In genomic region chr3:27862821-27863740, GRCm38 (mm10) we compare ENCODE assay signal across 9 mouse cellular contexts. TPM values are rescaled to one million over a fixed set of nuclear protein-coding genes. Genes with fewer than 3 reads are reported as not detected.
DNase-seq lines count a peak whose midpoint lies in the region; ATAC-seq lines count a peak whose summit lies in the region.
"Had no signal": no experiment of that assay in that cellular context is flagged by ENCODE, and none has a peak within 500 bp of the region (broad histone marks: within the 10 kb centered on the region; RNA-seq: fewer than 3 reads in every experiment).

No protein-coding gene starts in this region.

- DNase-seq in Muller cell, postnatal 12 days (ENCODE audit: inconsistent ontology term) = peak; percentile 94
- DNase-seq in cerebellum, postnatal 25 days = peak; percentile 35 to 41
- DNase-seq in frontal cortex, postnatal 36 days (ENCODE audit: low spot score in 2 of 2) = peak; percentile 52 to 75
- DNase-seq in layer of hippocampus, postnatal 14 days (ENCODE audit: low spot score in 2 of 2) = peak; percentile 56 to 76
- DNase-seq in retina, embryonic 14.5 days (ENCODE audit: low spot score) = peak; percentile 79
- DNase-seq in T-cell, adult 2 months (ENCODE audit: low spot score) = no peak

- no peaks in the 10 kb centered on the region for H3K36me3 ChIP-seq in hindbrain, embryonic 13.5 days
- H3K36me3 ChIP-seq in lung, embryonic 16.5 days (ENCODE audit: control insufficient read depth, insufficient read depth, low read length) = no peaks in the 10 kb centered on the region

- no peaks in the 10 kb centered on the region for H3K27me3 ChIP-seq in hindbrain, embryonic 13.5 days
- no peaks in the 10 kb centered on the region for H3K27me3 ChIP-seq in lung, embryonic 16.5 days (ENCODE audit: control insufficient read depth, insufficient read depth, low read depth, low read length)

- H3K4me3 ChIP-seq in hindbrain, embryonic 13.5 days = peak overlapping the region; percentile 30
- H3K4me3 ChIP-seq in lung, embryonic 16.5 days (ENCODE audit: low read length) = peak overlapping the region; percentile 33

- WGBS in hindbrain, embryonic 13.5 days = 11% methylated on average over 16 of the region's 16 CpGs
- 3% methylated on average over 16 of the region's 16 CpGs for WGBS in lung, embryonic 16.5 days

- no peaks in the 10 kb centered on the region for H3K9me3 ChIP-seq in hindbrain, embryonic 13.5 days
- H3K9me3 ChIP-seq in lung, embryonic 16.5 days (ENCODE audit: control insufficient read depth, low read length) = no peaks in the 10 kb centered on the region

- H3K27ac ChIP-seq in hindbrain, embryonic 13.5 days = peak overlapping the region; percentile 73
- peak overlapping the region; percentile 95 for H3K27ac ChIP-seq in lung, embryonic 16.5 days (ENCODE audit: low read length)

- ATAC-seq in hindbrain, embryonic 13.5 days (ENCODE audit: low FRiP score) = peak; percentile 88
- peak; percentile 90 for ATAC-seq in lung, embryonic 16.5 days (ENCODE audit: low read depth)

- peak overlapping the region; percentile 53 for H3K4me2 ChIP-seq in hindbrain, embryonic 13.5 days
- peak overlapping the region; percentile 46 for H3K4me2 ChIP-seq in lung, embryonic 16.5 days (ENCODE audit: low read depth, low read length)

- H3K4me1 ChIP-seq in hindbrain, embryonic 13.5 days (replicated peaks) = peaks cover 35% of the 10 kb centered on the region
- peaks cover 49% of the 10 kb centered on the region for H3K4me1 ChIP-seq in lung, embryonic 16.5 days (replicated peaks; ENCODE audit: control insufficient read depth, insufficient read depth, low read length)

- H3K9ac ChIP-seq in hindbrain, embryonic 13.5 days = peak overlapping the region; percentile 31
- H3K9ac ChIP-seq in lung, embryonic 16.5 days (ENCODE audit: low read length) = peak overlapping the region; percentile 55

RNA-seq across cellular contexts. Expression of gene Tmem212, which starts 33.1 kb away (rescaled TPM):
- polyA plus RNA-seq in hindbrain, embryonic 13.5 days (2015; fragmentation: Nextera tagmentation; extraction: Ambion mirVana) = not detected in 2 replicates
- 1 to 10 TPM; 1.5 to 6.2 TPM for total RNA-seq in layer of hippocampus, postnatal 14 days (2021)
- polyA plus RNA-seq in lung, embryonic 16.5 days (2015; fragmentation: Nextera tagmentation; extraction: Ambion mirVana) = 3.5 and 7.7 TPM in 2 replicates
- total RNA-seq: adrenal gland, postnatal 4 days had no signal
